Mouse (Mus musculus): ENCODE results near the gene Stap2. TPM values are rescaled to one million over a fixed set of nuclear protein-coding genes. Genes with fewer than 3 reads are reported as not detected.

Gene Stap2
- total RNA-seq, 2 experiments from 2014 or later = 2.1 TPM

DNA sequence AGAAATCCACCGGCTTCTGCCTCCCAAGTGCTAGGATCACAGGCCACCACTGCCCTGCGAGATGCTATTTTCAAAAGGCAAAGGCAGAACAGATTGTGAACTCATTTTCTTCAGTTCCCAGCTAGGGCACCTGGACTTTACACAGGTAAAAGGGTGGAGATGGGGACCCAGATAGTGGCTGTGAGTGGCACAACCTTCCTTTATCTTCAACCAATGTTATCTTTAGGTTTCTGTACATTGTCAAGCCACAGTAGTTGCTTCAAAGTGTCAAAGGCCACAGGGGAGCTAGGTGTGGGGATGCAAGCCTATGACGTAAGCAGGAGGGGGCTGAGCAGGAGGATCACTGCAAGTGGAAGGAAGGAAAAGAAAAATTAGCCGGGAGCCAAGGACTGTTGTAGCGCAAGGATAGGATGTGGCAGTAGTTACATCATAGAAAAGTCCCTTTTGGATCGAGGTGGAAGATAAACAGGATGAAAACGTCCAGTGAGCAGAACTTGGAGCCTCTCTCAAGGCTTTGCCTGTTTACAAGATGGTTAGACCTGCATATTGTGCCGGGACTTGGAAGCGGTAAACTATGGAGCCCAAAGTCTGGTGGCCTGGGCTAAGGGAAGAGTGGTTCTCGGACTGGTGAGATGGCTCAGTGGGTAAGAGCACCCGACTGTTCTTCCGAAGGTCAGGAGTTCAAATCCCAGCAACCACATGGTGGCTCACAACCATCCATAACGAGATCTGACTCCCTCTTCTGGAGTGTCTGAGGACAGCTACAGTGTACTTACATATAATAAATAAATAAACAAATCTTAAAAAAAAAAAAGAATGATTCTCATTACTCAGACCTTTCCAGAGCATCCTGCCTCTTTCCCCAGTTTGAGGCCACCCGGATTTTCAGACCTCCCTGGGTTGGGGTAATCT lies 2.3 kb upstream of the Stap2 start:
- DNase-seq = no peak

DNA sequence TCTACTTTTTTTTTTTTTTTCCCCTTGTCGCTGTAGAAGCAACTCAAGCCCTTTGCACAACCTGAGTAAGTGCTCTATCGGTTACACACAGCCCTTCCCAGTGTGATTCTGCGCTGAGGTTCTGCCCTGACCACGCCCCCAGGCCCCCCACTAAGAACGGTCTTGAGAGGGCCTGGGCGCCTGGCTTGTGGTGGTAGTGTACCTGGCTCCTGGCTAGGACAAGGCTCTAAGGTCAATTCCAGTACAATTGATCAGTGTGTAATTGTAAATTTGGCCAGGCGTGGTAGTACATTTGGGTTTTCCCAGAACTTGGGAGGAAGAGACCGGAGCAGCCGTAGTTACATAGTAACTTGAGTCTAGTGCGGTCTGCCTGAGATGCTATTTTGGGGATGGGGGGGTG lies 1.6 kb upstream of the Stap2 start:
- no peak for DNase-seq

DNA sequence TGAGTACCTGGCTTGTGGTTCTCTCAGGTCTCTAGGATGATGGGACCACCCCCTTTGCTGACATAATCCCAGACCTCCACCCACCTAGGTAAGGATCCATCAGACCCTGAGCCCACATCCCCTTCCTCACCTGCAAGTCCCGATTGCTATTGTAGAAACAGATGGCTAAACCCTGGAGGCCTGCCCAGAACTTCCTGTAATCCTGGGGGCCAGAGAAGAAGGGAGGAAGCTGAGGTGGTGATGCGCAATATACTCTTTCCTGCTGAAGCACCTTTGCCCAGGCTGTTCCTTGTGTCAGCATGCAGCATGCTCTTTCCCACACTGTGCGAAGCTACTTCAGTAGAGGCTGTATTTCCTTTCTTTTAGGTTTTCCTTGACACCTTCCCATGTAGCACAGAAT lies 2.4 kb downstream of the Stap2 start:
- no peak for DNase-seq

DNA sequence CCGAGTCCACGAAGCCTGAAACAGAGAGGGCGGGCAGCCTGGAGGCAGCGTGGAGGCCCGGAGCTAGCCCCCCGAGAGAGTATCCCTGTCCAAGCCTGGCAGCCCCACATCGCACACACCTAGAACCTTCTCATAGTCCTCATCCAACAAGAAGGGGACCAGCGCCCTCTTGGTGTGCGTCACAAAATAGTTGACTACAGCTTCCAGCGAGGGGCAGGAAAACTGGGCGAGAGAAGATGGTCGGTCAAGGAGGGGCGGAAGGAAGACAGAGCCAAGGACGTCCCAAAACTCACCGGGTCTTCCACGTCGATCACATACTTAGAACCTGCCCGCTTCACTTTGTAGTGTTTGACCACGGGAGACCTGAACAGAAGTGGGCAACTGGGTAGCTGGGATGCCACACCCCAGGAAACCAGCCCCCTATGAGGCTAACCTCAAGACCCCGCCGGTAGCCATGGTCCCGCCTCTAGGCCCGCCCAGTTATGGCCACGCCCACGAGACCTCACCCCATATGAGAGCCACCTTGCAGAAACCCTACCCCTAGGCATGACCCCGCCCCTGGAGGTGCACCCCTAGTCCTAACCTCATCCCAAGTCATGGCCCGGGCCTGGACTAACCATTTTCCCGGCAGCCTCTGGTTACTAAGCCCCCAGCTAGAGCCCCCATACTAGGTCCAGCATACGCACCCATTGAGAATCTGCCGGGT lies 5.4 kb downstream of the Stap2 start:
- no peak for DNase-seq

DNA sequence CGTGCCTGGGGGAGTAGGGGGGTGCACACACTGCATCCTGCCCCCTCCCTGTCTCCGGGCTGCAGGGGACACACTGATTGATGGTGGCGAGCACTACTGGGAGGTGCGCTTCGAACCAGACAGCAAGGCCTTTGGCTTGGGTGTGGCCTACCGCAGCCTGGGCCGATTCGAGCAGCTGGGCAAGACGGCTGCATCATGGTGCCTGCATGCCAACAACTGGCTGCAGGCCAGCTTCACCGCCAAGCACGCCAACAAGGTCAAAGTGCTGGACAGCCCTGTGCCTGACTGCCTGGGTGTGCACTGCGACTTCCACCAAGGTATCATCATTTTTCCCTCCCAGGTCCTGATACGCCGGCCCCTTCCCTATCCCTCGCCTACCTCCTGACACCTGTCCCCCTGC lies 9.4 kb downstream of the Stap2 start:
- DNase-seq = no peak

DNA sequence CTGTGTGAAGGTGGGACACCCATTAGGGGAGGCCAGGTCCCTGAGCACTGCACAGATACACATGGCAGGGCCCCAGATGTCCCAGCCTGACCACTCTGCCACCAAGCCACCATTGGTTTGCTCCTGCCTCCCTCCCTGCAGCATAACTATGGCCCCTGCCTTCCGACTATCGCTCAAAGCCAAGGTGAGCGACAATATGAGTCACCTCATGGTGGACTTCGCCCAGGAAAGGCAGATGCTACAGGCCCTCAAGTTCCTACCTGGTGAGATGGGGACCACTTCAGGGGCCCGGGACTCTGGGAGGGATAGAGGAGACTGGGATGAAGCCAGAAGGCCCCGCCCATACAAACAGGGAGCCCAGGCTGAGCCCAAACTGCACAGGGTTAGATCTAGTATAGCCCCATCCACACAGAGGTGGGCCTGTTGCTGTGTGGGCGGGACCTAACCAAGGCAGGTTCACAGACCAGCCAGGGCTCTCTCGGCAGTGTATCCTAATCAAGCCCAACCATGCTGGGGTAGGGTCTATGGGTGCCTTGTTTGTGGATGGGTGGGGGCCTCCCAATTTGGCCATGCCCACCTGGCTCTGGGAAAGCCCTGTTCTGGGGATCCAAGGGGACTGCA lies 15.0 kb downstream of the Stap2 start:
- DNase-seq = no peak

DNA sequence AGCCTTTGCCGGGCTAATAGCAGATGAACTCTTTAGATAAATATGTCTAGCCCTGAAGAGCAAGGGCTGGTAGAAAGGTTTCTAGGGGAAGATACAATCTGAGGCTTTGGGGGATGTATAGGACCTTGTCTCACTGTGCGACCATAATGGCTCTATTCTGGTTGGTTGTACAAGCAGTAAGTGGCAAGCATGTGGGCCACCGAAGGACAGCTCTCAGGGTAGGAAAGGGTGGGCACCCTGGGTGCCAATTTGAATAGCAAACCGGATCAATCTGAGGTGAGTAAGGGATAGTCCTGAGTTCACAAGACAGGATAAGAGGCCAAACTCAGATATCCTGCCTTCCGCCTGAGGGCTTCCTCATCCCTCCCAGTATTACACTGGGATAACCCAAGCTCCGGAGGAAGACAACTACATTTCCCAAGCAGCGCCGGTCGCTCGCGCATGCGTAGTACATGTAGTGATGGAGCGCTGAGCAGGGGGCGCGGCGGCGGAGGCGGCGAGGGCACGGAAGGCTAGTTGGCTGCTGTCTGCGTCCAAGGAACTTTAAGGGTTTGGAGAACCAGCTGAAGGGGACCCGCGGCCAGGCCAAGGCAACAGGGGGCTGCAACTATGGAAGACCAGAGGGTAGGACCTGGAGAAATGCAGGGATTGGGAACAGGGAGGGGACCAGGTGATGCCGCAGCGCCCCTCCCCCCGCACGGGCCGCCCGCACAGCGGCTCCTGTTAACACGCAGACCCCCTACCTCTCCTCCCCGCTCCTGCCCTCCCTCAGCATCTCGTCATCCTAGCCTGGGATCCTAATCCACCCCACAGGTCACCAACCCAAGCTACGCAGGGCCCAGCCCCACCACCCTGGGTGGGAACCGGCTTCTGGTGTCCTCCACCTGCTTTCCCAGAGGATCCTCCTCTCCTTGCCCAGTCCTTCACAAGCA lies 19.1 kb downstream of the Stap2 start, which contains the start of gene Fsd1:
Fsd1 (plus strand) TSS at position 480 of the 932 bp plus-strand sequence.
- peak; percentile 81 to 82 for DNase-seq

DNA sequence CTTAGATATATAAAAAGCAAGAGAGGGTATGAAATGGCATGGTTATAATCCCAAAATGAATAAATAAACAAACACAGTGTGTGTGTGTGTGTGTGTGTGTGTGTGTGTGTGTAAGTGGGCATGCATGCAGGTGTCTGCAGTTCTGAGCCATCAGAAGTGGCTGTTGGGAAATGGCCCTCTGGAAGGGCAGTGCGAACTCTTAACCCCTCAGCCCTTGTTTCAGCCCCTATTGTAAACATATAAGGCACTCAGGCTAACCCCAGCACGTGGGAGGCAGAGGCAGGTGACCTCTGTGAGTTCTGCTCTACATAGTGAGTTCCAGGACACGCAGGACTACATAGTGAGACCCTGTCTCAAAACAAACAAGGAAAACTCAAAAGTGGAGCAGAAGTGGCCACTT lies 28.1 kb downstream of the Stap2 start:
- no peak for DNase-seq

DNA sequence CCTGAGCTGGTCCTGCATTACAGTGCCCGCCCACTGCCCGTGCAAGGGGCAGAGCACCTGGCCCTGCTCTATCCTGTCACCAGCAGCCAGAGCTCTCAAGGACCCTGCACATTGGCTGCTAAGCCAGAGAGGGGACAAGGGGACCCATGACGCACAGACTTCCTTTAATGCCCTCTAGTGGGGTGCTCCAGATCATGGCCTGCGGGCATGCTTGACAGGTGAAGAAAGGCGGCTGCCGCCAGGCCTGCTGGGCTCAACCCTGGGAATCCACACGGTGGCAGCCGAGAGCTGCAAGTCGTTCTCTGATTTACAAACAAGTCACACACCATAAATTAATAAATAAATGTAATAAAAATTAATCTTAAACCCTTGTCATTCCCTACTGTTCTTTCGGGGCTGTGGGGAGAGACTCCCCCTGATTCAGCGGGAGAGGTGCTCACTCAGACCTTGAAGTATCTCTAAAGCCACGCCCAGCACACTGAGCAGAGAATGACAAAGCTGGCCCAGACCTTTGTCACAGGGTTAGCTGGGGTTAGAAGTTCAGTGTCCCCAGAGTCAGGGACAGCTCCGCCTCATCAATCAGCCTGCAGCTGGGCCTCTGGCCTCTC lies 29.0 kb downstream of the Stap2 start:
- peak; percentile 64 to 70 for DNase-seq

DNA sequence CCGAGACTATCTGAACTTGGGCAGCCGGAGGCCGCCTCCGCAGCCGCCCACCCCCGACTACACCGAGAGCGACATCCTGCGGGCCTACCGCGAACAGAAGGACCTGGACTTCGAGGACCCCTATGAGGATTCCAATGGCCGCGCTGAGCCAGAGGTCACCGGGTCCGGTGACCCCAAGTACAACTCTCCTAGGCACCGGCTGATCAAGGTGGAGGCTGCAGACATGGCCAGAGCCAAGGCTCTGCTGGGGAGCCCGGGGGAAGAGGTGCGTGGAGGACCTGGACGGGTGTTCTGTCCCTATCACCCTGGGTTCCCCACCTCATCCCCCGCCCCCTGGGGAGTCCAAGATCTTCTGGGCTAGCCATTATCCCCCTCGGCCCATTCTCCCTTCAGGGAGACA lies 33.9 kb downstream of the Stap2 start:
- no peak for DNase-seq

DNA sequence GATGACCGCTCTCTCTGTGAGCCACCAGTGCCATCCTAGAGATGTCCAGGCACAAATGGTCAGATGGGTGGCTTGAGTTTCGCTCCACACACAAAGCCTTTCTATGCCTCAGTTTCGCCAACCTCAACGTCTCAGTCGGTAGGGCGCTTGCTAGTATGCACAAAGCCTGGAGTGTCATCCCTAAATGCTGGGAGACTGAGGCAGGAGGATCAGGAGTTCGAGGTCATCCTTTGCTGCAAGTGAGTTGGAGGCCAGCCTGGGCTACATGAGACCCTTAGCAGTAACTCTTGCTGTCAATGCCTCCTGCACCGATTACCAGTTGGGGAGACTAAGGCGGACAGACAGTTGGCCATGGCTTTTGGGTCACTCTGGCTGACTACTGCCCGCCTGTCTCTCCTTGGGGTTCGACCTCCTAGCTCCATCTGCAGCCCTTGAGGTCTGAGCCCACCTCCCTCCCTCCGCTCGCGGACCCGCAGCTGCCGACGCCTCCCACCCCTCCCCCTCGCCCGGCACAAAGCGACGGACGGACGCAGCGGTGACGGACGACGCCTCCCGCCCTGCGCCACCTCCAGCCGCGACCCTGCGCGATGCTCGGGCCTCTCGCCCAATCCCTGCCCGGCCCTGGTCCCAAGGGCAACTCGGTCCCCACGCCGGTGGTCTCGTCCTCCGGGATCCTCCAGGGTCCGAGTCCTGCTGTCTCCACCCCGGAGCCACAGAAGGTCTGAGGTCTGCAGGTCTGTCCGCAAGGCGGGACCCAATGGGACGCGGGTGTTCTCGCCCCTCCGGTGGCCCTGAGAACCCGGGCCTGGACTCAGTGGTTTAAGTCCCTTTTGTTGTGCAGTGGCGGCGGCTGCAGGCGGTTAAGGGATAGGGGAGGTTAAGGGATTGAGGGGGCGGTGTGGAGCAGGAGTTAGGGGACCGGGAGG lies 35.2 kb downstream of the Stap2 start, which contains the start of gene Shd:
Shd (plus strand) TSS at position 502 of the 926 bp plus-strand sequence.
- peak; percentile 28 to 46 for DNase-seq

DNA sequence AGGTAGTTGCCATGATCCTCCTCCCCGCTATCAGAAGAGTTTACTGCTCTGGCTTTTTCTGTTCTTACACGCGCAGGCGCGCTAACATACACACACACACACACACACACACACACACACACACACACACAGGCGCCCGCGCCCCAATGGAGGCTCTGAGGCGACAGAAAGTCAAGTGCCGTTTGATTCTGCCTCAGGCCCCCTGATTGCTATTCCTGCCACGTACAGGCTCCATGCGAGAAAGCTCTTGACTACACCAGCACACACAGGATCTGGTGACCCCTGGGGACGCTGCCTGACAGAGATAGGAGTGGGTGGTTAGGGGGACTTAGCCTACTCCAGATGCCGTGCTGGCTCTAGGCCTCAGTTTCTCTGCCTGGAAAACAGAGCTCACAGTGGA lies 35.8 kb downstream of the Stap2 start:
- no peak for DNase-seq

DNA sequence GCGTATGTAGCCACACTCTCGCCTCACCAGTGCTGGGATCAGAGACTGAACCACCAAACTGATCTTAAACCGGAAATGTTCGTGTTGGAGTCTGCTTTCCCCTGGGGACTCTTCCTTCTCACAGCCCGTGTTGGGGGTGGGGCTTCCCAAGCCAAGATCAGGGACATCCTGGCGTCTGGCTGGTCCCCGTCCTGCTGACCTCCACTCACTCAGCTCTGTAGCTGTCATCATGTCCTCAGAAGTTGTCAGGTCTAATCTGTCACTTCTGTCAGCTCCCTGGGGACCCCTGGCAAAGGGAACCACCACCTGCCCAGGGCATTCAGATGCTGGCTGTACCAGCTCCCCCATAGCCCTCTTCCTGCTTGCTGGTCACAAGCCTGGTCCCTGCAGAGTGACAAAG lies 37.2 kb downstream of the Stap2 start:
- no peak for DNase-seq

DNA sequence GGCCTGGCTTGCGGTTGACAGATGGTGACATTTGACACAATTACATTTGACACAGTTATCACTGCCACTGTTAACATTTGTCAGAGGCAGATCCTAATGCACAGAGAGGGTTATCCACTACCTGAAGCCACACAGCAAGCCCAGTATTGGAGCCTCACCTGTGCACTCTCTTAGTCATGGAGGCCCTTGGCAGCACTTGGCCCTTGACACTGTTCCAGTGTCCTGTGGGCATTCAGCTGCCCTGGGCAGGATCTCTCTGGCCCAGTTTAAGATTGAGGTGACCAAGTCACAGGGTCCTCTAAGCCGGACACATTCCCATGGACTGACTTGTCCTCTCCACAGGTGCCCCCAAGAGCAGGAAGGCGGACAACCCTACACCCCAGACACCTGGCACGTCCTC lies 38.2 kb downstream of the Stap2 start:
- DNase-seq = no peak

DNA sequence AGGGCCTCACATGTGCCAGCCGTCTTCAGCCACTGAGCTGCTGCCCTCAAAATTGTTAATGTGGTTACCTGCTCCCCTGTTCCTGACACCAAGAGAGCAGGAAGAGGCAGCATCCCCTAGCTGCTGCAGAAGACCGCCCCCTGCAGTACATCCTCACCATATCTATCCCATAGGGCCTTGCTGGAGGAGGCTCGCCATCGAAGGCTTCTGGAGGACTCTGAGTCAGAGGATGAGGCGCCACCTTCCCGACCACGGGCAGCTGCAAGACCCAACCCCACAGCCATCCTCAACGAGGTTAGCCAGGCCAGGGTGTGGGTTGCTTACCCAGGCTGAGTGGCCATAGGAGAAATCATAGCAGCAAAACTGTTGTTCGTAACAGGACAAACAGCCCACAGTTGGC lies 40.4 kb downstream of the Stap2 start:
- DNase-seq = no peak

DNA sequence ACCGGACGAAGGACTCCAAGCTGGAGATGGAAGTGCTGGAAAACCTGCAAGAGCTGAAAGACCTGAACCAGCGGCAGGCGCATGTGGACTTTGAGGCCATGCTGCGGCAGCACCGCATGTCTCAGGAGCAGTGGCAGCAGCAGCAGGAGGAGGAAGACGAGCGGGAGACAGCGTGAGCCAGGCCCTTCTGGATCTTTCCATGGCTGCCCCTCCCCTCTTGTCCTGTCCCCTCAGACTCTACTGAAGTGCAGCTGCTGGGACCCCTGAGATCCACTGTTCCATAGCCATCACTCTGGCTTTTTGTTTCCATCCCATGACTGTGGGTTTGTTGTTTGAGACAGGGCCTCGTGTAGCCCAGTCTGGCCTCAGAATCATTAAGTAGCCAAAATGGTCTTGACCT lies 40.9 kb downstream of the Stap2 start:
- no peak for DNase-seq

DNA sequence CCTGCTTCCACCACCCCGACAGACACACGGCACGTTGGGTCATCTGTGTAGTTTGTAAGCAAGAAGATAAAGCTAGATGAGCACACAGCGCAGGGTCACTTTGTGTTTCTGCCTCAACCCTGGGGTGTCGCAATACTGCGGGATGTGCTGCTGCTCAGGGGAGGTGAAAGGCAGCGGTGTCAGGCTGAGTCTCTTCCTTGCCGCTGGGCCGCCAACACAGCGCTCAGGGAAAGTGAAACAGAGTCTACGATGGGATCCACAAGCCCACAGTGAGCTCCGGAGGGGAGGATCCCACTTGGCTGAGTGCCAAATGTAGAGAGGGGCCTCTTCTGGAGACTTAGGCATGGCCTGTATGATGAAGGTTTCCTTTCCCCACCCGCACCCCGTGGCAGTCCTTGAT lies 42.2 kb downstream of the Stap2 start:
- DNase-seq = no peak

DNA sequence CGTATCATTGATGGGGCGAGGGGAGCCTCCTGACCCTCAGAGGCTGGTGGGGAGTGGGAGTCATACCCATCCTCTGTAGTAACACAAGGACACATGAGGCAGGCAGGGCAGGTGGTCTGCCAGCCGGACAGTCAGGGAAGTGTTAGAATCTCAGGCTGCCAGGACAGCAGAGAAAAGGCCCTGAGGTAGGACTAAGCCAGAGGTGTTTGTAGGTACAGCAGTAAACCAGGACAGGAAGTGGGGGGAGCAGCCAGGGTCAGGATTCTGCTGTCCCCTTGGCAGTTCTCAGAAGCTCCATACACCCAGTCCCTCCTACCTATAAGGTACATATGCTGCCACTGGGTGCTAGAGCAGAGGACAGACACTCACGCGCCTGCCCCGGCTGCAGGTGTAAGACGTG lies 43.8 kb downstream of the Stap2 start:
- no peak for DNase-seq

DNA sequence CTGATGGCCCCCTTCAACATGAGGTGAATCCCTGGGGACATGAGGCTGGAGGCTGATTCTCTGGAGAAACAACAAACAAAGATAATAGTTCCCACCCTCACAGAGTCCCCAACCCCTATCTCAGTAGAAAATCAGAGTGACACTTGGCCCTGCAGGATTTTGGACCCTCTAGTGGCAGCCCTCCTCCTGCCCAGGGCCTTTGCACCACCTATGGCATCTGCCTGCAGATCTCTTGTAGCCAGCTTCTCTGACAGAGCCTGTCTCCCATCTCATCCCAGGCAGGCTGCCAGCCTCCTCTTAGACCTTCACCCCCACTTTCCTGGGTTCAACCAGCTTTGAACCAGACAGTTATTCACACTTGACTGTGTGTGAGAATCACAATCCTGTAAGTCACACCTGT lies 44.6 kb downstream of the Stap2 start:
- DNase-seq = no peak

DNA sequence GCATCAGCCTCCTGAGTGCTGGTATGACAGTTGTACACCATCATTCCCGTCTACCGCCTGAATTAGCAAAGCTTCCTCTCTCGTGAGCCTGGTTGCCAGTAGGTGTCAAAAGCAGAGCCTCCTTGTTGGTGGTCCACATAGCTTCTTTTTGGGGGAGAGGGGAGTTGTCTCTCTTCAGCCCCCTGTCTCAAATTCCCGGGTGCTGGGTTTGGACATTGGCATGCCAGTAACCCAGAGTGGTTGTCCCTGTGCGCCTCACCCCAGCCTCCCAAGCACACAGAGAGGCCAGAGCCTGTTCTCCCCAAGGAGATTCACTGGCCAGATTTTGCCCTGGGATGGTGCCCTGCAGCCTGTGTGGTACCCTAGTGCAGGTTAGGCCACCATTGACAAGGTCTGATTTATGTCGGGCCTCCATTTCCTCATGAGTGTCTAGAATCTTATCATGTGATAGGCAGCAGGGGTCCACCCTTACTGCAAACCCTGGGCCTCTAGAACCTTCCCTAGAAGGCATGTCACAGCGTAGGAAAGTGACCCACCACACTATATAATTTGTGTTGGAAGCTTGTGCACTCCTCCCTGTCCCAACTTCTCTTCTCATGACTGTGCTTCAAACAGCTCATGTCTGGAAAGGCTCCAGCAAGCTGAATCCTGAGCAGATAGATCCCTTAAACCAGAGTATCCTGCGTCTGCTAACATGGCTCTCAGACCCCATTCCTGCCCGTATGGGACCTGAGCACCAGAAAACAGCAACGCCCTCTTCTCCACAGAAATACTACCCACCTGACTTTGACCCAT lies 45.2 kb downstream of the Stap2 start:
- DNase-seq = peak in 1 of 2 experiments; percentile 12
